Mouse (Mus musculus) stomach, postnatal 0 days (tissue): Measurements from ENCODE around the gene Bphl. TPM values are rescaled to one million over a fixed set of nuclear protein-coding genes. Genes with fewer than 3 reads are reported as not detected.

Experiments
- ATAC-seq: fragments of 200-750 bp; cut with Nextera tagmentation; 2 replicates; pipeline ENCODE4 v1.8.0; 2017; ENCODE audit not compliant: low FRiP score, low TSS enrichment
- DNase-seq: peaks from one replicate; pipeline ENCODE4 v3.0.0-alpha.2; 2016; ENCODE audit warnings: low spot score
- H3K27ac ChIP-seq: fragments of 300-500 bp; sonication (generic); replicated peaks from 2 replicates; pipeline ENCODE4 v1.5.1; 2014; ENCODE audit warnings: mild to moderate bottlenecking, control low read depth
- H3K27me3 ChIP-seq: fragments of 300-500 bp; sonication (generic); 2 replicates; pipeline ENCODE4 v1.6.1; 2014; ENCODE audit warnings: low read length; ENCODE audit not compliant: control insufficient read depth, insufficient read depth
- H3K36me3 ChIP-seq: fragments of 300-500 bp; sonication (generic); 2 replicates; pipeline ENCODE4 v1.6.1; 2014; ENCODE audit warnings: low read length, mixed read lengths; ENCODE audit not compliant: control insufficient read depth, insufficient read depth
- H3K4me1 ChIP-seq: fragments of 300-500 bp; sonication (generic); replicated peaks from 2 replicates; pipeline ENCODE4 v1.6.1; 2014; ENCODE audit warnings: antibody characterized with exemption; ENCODE audit not compliant: control insufficient read depth, insufficient read depth
- H3K4me2 ChIP-seq: fragments of 300-500 bp; sonication (generic); replicated peaks from 2 replicates; pipeline ENCODE4 v1.6.1; 2014; ENCODE audit warnings: low read depth, mild to moderate bottlenecking, control low read depth, moderate library complexity
- H3K4me3 ChIP-seq: fragments of 300-500 bp; sonication (generic); 2 replicates; pipeline ENCODE4 v1.5.1; 2014; ENCODE audit warnings: low read depth, low read length, control low read depth
- H3K9ac ChIP-seq: fragments of 300-500 bp; sonication (generic); 2 replicates; pipeline ENCODE4 v1.6.1; 2014; ENCODE audit warnings: mild to moderate bottlenecking, low read length, control low read depth, mixed read lengths
- H3K9me3 ChIP-seq: fragments of 300-500 bp; sonication (generic); 2 replicates; pipeline ENCODE4 v1.6.1; 2016; ENCODE audit warnings: low read length; ENCODE audit not compliant: control insufficient read depth
- CTCF ChIP-seq: IDR thresholded peaks from 2 replicates; pipeline ENCODE4 v1.5.1; 2016; ENCODE audit warnings: antibody characterized with exemption, low read depth, mild to moderate bottlenecking, moderate library complexity
- EP300 ChIP-seq: optimal IDR thresholded peaks from 2 replicates; pipeline ENCODE3; 2016; ENCODE audit warnings: antibody characterized with exemption
- WGBS: fragments of 180-500 bp; shearing (Covaris S2); extraction: QIAGEN DNeasy Blood & Tissue Kit; methylation state at CpG from one replicate; pipeline ENCODE4 v1.1.7; 2014; 5-methylcytosine and 5-hydroxymethylcytosine counted together
- polyA plus RNA-seq: library from polyadenylated mRNA; unstranded; fragments of >200 nt; fragmentation: Nextera tagmentation; extraction: Ambion mirVana; gene quantifications from 2 replicates; pipeline ENCODE4 v1.2.1, GENCODE M21; 2015

Gene Bphl
- polyA plus RNA-seq, 1 experiment from 2014 or later, result 37.2 TPM

DNA sequence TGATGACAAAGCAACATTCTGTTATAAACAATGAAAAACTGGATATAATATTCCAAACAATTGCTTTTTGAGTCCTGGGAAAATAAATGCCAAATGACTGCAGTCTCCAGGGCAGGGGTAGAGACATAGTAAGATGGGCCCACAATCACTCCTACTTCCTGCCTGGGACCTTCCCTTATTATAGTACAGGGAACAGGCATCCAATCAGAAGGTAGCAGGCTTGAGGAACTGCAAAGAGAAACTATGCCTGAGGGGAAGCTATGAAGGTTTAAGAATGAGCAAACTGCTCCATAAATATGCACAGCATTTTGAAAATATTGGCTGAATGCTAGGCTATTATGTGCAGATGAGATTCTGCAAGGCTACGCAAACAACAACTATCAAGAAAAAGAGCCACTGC, 69.6 kb downstream of the Bphl start:
- TF ChIP-seq EP300 (no peak), CTCF (no peak)
- 100% methylated on average over 1 of the region's 1 CpGs for WGBS

DNA sequence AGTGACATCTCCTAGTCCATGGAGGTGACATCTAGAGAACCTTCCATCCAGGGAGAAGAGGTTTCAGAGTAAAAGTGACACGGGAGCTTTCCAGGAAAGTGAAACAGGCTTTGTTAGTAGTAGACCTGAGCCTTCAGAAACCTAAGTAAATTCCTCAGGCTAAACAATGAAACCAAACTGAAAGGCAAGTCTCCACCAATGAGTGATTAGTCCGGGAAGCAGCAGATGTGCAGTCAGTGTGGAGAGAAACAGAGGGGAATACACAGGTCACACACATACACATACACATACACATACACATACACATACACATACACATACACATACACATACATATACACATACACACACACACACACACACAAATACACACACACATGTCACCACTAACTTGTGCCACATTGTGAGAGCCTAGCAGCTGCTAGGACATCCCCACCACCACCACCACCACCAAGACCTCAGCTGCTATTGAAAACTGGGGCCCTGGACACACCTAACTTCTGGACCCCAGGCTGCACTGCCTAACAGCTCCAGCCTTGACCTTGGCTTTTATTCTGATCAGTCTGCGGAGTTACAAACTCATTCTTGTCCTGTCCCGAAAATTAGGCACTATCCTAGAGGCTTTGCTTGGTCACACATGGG, 71.8 kb downstream of the Bphl start:
- Histone ChIP-seq H3K4me2 (no peak overlapping the region), H3K27ac (no peak overlapping the region), H3K9ac (no peak overlapping the region), H3K27me3 (no peaks in the 10 kb centered on the region), H3K4me1 (no peaks in the 10 kb centered on the region), H3K4me3 (no peak overlapping the region), H3K9me3 (no peaks in the 10 kb centered on the region), H3K36me3 (no peaks in the 10 kb centered on the region)
- WGBS, result 68% methylated on average over 4 of the region's 4 CpGs
- no peak for DNase-seq
- ATAC-seq, result no peak
- TF ChIP-seq CTCF, result no peak
- no peak for TF ChIP-seq EP300

More for the DNA sequence above, 69.6 kb downstream of the Bphl start:
- no peak overlapping the region for H3K4me2 ChIP-seq
- H3K4me3 ChIP-seq, result no peak overlapping the region
- H3K27ac ChIP-seq, result no peak overlapping the region
- no peaks in the 10 kb centered on the region for H3K27me3 ChIP-seq
- no peak for DNase-seq
- no peak overlapping the region for H3K9ac ChIP-seq
- H3K4me1 ChIP-seq, result no peaks in the 10 kb centered on the region
- H3K9me3 ChIP-seq, result no peaks in the 10 kb centered on the region
- no peak for ATAC-seq
- H3K36me3 ChIP-seq, result no peaks in the 10 kb centered on the region

- TF ChIP-seq EP300 (no peak), CTCF (no peak)
Measured at GRCm38 (mm10) chr13:34109677-34110058, 72.3 kb downstream of the Bphl start.

DNA sequence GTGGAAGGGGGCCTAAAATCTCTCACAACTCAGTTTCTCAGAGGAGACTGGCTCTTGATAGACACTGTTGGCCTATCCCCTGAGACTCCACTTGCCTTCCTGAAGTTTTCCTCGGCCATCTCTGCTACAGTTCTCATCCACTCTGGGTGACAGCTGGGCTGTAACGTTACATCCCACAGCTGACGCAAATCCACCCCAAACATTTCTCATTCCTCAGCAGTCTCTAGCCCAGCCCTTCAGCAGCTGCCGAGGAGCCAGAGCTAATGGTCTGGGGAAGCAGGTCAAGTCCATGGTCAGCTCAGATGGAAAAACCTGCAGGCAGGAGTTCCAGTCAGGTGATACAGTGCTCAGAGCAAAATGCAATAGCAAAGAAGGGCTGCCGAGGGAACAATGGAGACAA, 73.6 kb downstream of the Bphl start:
- TF ChIP-seq EP300 (no peak), CTCF (no peak)
- Histone ChIP-seq H3K9ac (no peak overlapping the region), H3K9me3 (no peaks in the 10 kb centered on the region), H3K27ac (no peak overlapping the region), H3K36me3 (no peaks in the 10 kb centered on the region), H3K4me1 (no peaks in the 10 kb centered on the region), H3K4me2 (no peak overlapping the region), H3K27me3 (no peaks in the 10 kb centered on the region), H3K4me3 (no peak overlapping the region)
- DNase-seq (no peak), ATAC-seq (no peak)
- WGBS, result 27% methylated on average over 5 of the region's 5 CpGs

More at GRCm38 (mm10) chr13:34109677-34110058, 72.3 kb downstream of the Bphl start:
- H3K4me2 ChIP-seq, result no peak overlapping the region
- no peak overlapping the region for H3K27ac ChIP-seq
- no peak overlapping the region for H3K4me3 ChIP-seq
- H3K9me3 ChIP-seq, result no peaks in the 10 kb centered on the region
- ATAC-seq, result peak; percentile 47; the same call in 1 of the 2 replicates
- H3K9ac ChIP-seq, result no peak overlapping the region
- WGBS, result 42% methylated on average over 4 of the region's 4 CpGs
- H3K36me3 ChIP-seq, result no peaks in the 10 kb centered on the region
- no peaks in the 10 kb centered on the region for H3K4me1 ChIP-seq
- peak; percentile 34 for DNase-seq
- H3K27me3 ChIP-seq, result no peaks in the 10 kb centered on the region

- Histone ChIP-seq H3K27me3 (no peaks in the 10 kb centered on the region), H3K9me3 (no peaks in the 10 kb centered on the region), H3K4me3 (no peak overlapping the region), H3K36me3 (no peaks in the 10 kb centered on the region), H3K9ac (no peak overlapping the region), H3K4me2 (no peak overlapping the region), H3K4me1 (no peaks in the 10 kb centered on the region), H3K27ac (no peak overlapping the region)
- TF ChIP-seq CTCF (no peak), EP300 (no peak)
- 0 out of 2 replicates have a peak, but pooled peaks have one; percentile 6 for ATAC-seq
- 78% methylated on average over 3 of the region's 3 CpGs for WGBS
- DNase-seq, result no peak
Measured at GRCm38 (mm10) chr13:34111878-34112277, 74.5 kb downstream of the Bphl start.

DNA sequence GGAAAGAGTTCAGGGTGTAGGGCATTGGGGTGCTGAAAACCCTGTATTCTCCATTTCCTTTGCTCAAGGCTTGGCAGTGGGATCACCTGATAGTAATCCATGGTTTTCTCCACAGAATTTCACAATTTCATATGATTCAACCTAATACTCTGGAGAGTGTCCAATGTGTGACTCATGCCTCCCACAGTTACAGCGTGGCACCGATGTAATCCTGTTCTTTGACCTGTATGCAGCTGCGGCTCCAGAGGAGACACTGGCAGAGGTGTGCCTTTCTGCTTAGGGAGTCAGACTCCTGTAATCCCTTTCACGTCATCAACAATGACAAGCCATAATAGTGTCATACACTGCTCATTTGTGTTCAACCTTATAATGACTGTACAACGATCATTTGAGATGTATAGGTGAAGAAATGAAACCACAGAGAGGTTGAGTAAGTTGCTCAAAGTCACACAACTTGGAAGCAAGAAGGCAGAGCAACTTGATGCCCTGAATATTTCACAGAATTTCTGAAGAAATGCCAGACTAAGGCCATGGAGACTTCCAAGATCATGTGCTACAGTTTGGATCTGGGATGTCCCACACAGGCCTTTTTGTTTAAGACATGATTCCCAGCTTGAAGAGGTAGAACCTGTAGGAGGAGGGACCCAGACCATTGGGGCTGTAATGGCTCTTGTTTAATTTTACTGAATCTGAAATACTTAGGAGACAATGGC, 75.1 kb downstream of the Bphl start:
- ATAC-seq (peak; percentile 95), DNase-seq (peak; percentile 53)
- Histone ChIP-seq H3K27me3 (no peaks in the 10 kb centered on the region), H3K4me1 (no peaks in the 10 kb centered on the region), H3K36me3 (no peaks in the 10 kb centered on the region), H3K9ac (no peak overlapping the region), H3K4me3 (no peak overlapping the region), H3K9me3 (no peaks in the 10 kb centered on the region), H3K27ac (no peak overlapping the region), H3K4me2 (no peak overlapping the region)
- 41% methylated on average over 5 of the region's 5 CpGs for WGBS
- no peak for TF ChIP-seq EP300
- TF ChIP-seq CTCF, result no peak
